Mouse (Mus musculus): Measurements from ENCODE around the gene Grk5. TPM values are rescaled to one million over a fixed set of nuclear protein-coding genes. Genes with fewer than 3 reads are reported as not detected.

Grk5 gene
- 4.4 and 11.3 TPM in 2 replicates for polyA plus RNA-seq (2012; rRNA removed; ENCODE audit: low replicate concordance)

GRCm38 (mm10) chr19:60889714-60890315 is at the start of gene Grk5:
Grk5 (plus strand) TSS chr19:60889749.

GRCm38 (mm10) chr19:60860868-60861700 is 28.5 kb upstream of the Grk5 start, which contains the start of gene Sfxn4:
Sfxn4 (minus strand) TSS chr19:60861479.

GRCm38 (mm10) chr19:60874064-60874694 is 15.4 kb upstream of the Grk5 start, which contains the start of gene Prdx3:
Prdx3 (minus strand) TSS chr19:60874556.

GRCm38 (mm10) chr19:61140342-61141206 is 251.0 kb downstream of the Grk5 start, which contains the start of gene Zfp950:
Zfp950 (minus strand) TSS chr19:61140840.

Other genes starting within 250 kb of the Grk5 start
- 0.06 and 0.31 TPM in 2 replicates for gene Nanos1, start 133.8 kb upstream of the Grk5 start, polyA plus RNA-seq (2012; rRNA removed; ENCODE audit: low replicate concordance)
- 23.7 and 60.3 TPM in 2 replicates for gene Eif3a, start 99.1 kb upstream of the Grk5 start, polyA plus RNA-seq (2012; rRNA removed; ENCODE audit: low replicate concordance)
- gene Fam45a, start 78.2 kb upstream of the Grk5 start, polyA plus RNA-seq (2012; rRNA removed; ENCODE audit: low replicate concordance), result 14.7 and 17.8 TPM in 2 replicates
- 2.9 and 7.3 TPM in 2 replicates for gene Sfxn4, start 28.3 kb upstream of the Grk5 start, polyA plus RNA-seq (2012; rRNA removed; ENCODE audit: low replicate concordance)
- gene Prdx3, start 15.2 kb upstream of the Grk5 start, polyA plus RNA-seq (2012; rRNA removed; ENCODE audit: low replicate concordance), result 205 and 274 TPM in 2 replicates